15 mouse cellular contexts compared by ENCODE assay signal in the genomic region with DNA sequence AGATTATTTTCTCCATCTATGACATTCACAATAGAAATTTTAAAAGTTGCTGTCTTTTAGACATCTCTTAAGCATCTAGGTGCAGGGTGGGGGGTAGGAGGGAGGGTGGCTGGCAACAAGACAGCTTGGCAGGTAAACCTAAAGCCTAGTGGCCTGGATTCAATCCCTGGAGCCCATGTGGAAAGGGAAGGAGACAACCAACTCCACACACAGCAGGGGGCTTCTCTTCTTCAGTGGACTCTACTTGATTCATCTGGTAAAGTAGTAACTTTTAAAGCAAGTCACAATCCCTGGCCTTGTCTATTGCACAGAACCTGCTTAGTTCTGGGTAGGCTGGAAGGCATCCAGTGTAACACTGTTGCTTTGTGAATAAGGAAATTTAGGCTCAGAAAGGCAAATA.
"Had no signal": no experiment of that assay in that cellular context is flagged by ENCODE, and none has a peak within 500 bp of the region (broad histone marks: within the 10 kb centered on the region; RNA-seq: fewer than 3 reads in every experiment).

No protein-coding gene starts in this region.

- DNase-seq: kidney, postnatal 36 days; layer of hippocampus, adult 9-11 months; layer of hippocampus, postnatal 36 days; liver; lung, adult 18-20 months; retina, postnatal 1 day; right cerebral cortex, postnatal 4 days; spleen, adult 18-20 months; thymus, adult 18-20 months; thymus, postnatal 14 days had no signal

- H3K9me3 ChIP-seq: limb, embryonic 12.5 days; midbrain, embryonic 15.5 days; neural tube, embryonic 13.5 days had no signal

- H3K36me3 ChIP-seq: limb, embryonic 12.5 days; midbrain, embryonic 15.5 days; neural tube, embryonic 13.5 days had no signal

- H3K27me3 ChIP-seq: limb, embryonic 12.5 days; midbrain, embryonic 15.5 days; neural tube, embryonic 13.5 days had no signal

- H3K27ac ChIP-seq: kidney, postnatal 0 days; limb, embryonic 12.5 days; liver, embryonic 14.5 days; midbrain, embryonic 15.5 days; neural tube, embryonic 13.5 days had no signal

- H3K9ac ChIP-seq: limb, embryonic 12.5 days; liver, embryonic 14.5 days; midbrain, embryonic 15.5 days; neural tube, embryonic 13.5 days had no signal

- H3K4me1 ChIP-seq: limb, embryonic 12.5 days; midbrain, embryonic 15.5 days; neural tube, embryonic 13.5 days had no signal

- H3K4me2 ChIP-seq: limb, embryonic 12.5 days; midbrain, embryonic 15.5 days; neural tube, embryonic 13.5 days had no signal

- ATAC-seq: midbrain, embryonic 15.5 days had no signal

- H3K4me3 ChIP-seq: limb, embryonic 12.5 days; midbrain, embryonic 15.5 days; neural tube, embryonic 13.5 days had no signal
